Mouse (Mus musculus): ENCODE measurements around the gene Hoxc10. TPM values are rescaled to one million over a fixed set of nuclear protein-coding genes. Genes with fewer than 3 reads are reported as not detected.

Hoxc10 gene
- polyA plus RNA-seq, 1 experiment from 2014 or later, result 2.6 TPM

DNA sequence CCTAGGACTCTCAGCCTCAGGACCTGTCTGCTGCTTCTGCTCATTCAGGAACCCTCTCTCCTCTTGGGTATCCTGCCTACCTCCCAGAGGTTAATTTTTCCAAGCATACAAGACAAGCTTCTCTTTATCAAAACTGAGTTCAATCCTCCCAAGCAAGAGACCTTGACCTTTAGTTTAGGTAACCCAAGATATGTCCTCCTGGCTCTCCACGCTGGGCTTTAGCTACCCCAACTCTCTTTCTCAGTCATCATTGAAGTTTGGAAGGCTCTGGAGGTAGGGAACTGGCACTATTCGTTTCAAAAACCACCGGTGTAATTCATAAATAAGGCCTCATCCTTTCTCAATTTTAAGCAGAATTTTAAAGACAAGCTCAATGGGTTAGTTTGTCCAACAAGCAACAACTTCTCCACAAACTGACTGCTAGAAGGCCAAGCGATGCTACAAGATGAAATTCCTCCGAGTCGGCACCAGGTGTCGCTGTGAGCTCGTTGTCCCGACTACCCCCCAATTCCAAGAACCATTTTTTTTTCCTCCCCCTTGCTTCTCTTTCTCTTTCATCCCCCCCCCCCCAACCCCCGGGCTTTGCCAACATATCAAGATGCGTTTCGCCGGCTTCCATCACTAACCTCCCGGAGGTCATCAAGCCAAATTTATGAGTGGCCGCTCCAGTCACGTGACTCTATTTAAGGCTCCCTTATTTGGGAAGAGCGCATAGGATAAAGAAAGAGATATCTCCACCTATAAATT is 46.8 kb downstream of the Hoxc10 start:
- H3K27ac ChIP-seq, result peak overlapping the region; percentile 95; the same call in 1 of the 2 replicates
- H3K36me3 ChIP-seq, result no peaks in the 10 kb centered on the region
- H3K4me1 ChIP-seq (replicated peaks), result peaks cover 26% of the 10 kb centered on the region
- WGBS, result 7% methylated on average over 17 of the region's 17 CpGs
- peak overlapping the region; percentile 72 for H3K4me2 ChIP-seq (replicated peaks)
- H3K9me3 ChIP-seq, result no peaks in the 10 kb centered on the region
- ATAC-seq, result peak; percentile 42
- H3K27me3 ChIP-seq (replicated peaks), result peaks cover 88% of the 10 kb centered on the region
- H3K4me3 ChIP-seq (replicated peaks), result peak overlapping the region; percentile 32
- 0 out of 2 replicates have a peak overlapping the region, but pooled peaks have one; percentile 56 for H3K9ac ChIP-seq

DNA sequence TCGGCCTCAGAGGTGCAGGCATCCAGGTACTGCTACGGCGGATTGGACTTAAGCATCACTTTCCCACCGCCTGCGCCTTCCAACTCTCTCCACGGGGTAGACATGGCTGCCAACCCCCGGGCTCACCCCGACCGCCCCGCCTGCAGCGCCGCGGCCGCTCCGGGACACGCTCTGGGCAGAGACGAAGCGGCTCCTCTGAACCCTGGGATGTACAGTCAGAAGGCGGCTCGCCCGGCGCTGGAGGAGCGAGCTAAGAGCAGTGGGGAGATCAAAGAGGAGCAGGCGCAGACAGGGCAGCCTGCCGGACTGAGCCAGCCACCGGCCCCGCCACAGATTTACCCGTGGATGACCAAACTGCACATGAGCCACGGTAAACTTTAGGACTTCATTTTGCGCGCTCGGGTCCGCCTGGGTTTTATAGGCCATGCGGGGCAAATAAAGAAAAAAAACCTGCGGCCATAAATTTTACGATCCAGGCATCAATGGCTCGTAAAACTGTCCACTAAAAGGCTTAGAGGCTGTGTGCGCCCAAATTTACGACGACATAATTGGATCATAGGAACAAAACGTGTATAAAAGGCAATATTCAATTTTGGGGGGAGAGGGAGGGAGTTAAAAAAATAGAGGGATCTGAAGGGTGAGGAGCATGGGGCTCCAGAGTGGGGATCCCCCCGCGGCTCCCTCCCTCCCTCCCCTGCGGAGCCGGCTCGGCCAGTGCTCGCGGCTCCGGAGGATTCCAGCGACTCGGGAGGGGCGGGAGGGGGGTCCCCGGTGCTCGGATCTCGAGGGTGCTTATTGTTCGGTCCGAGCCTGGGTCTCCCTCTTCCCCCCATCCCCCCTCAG is 47.8 kb downstream of the Hoxc10 start:
- H3K4me2 ChIP-seq (replicated peaks), result peak overlapping the region; percentile 72
- peak overlapping the region; percentile 32 for H3K4me3 ChIP-seq (replicated peaks)
- peaks cover 28% of the 10 kb centered on the region for H3K4me1 ChIP-seq (replicated peaks)
- peak; percentile 61 for ATAC-seq
- peak overlapping the region; percentile 95 for H3K27ac ChIP-seq
- peaks cover 88% of the 10 kb centered on the region for H3K27me3 ChIP-seq (replicated peaks)
- no peaks in the 10 kb centered on the region for H3K9me3 ChIP-seq
- peak overlapping the region; percentile 56 for H3K9ac ChIP-seq
- WGBS, result 2% methylated on average over 57 of the region's 57 CpGs
- no peaks in the 10 kb centered on the region for H3K36me3 ChIP-seq

GRCm38 (mm10) chr15:103015009-103015399 is 48.4 kb downstream of the Hoxc10 start:
- H3K9me3 ChIP-seq, result no peaks in the 10 kb centered on the region
- H3K4me3 ChIP-seq (replicated peaks), result peak overlapping the region; percentile 32
- 3% methylated on average over 23 of the region's 28 CpGs for WGBS
- 0 out of 2 replicates have a peak, but pooled peaks have one; percentile 9 for ATAC-seq
- H3K4me1 ChIP-seq (replicated peaks), result peaks cover 26% of the 10 kb centered on the region
- peaks cover 88% of the 10 kb centered on the region for H3K27me3 ChIP-seq (replicated peaks)
- H3K27ac ChIP-seq, result peak overlapping the region; percentile 95
- H3K4me2 ChIP-seq (replicated peaks), result peak overlapping the region; percentile 72
- H3K36me3 ChIP-seq, result no peaks in the 10 kb centered on the region
- H3K9ac ChIP-seq, result peak overlapping the region; percentile 56

DNA sequence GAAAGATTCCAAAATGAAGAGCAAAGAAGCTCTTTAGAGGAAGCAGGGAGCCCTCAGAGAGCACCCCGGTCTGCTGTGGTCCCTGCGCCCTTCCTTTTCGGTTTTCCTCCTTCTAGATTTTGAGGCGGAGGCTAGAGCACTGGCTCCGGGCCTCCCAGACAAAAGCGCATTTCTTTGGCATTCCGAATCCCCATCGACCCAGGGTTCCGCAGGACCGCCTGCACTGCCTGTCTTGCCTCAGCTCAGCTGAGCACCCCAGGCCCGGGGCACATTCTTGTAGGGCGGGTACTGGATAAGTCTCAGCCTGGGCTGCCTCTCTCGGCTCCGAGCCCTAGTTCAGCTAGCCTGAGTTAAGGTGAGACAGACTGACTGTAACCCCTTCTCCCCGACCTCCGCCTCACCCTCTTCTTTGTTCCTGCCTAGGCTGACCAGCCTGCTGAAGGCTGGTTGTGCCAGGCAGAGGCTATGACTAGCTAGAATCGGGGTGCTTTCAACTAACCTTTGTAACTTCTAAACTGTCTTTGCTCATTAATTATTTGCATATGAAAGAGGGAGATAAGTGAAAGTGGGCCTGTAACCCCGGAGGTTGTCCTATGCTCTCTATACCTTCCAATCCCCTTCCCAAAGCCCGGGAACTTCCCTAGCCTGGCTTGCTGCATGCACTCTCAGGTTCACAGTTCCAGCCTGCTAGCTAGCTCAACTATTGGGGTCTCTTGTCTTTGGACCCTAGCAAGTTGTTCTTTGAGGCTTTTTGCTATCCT is 49.0 kb downstream of the Hoxc10 start:
- peaks cover 24% of the 10 kb centered on the region for H3K4me1 ChIP-seq (replicated peaks)
- H3K4me3 ChIP-seq (replicated peaks), result peak overlapping the region; percentile 32
- 15% methylated on average over 19 of the region's 19 CpGs for WGBS
- H3K9me3 ChIP-seq, result no peaks in the 10 kb centered on the region
- no peaks in the 10 kb centered on the region for H3K36me3 ChIP-seq
- H3K27me3 ChIP-seq (replicated peaks), result peaks cover 88% of the 10 kb centered on the region
- peak overlapping the region; percentile 56 for H3K9ac ChIP-seq
- H3K27ac ChIP-seq, result 0 out of 2 replicates have a peak overlapping the region, but pooled peaks have one; percentile 95
- peak overlapping the region; percentile 72 for H3K4me2 ChIP-seq (replicated peaks)
- no peak for ATAC-seq

- ATAC-seq, result no peak
- Histone ChIP-seq H3K9me3 (no peaks in the 10 kb centered on the region), H3K36me3 (no peaks in the 10 kb centered on the region), H3K4me3 (replicated peaks) (no peak within 1 kb of the TSS), H3K27me3 (replicated peaks) (peaks cover 88% of the 10 kb centered on the region), H3K4me1 (replicated peaks) (peaks cover 12% of the 10 kb centered on the region; the same call in 1 of the 2 replicates), H3K4me2 (replicated peaks) (peak within 1 kb of the TSS; percentile 28), H3K9ac (no peak within 1 kb of the TSS; the same call in 1 of the 2 replicates), H3K27ac (peak within 1 kb of the TSS; percentile 33; the same call in 1 of the 2 replicates)
- WGBS, result 24% methylated on average over 9 of the region's 9 CpGs
Observed at GRCm38 (mm10) chr15:103018636-103019035, 52.0 kb downstream of the Hoxc10 start, which contains the start of gene Hoxc4. Hoxc4 (plus strand) TSS chr15:103018934.

DNA sequence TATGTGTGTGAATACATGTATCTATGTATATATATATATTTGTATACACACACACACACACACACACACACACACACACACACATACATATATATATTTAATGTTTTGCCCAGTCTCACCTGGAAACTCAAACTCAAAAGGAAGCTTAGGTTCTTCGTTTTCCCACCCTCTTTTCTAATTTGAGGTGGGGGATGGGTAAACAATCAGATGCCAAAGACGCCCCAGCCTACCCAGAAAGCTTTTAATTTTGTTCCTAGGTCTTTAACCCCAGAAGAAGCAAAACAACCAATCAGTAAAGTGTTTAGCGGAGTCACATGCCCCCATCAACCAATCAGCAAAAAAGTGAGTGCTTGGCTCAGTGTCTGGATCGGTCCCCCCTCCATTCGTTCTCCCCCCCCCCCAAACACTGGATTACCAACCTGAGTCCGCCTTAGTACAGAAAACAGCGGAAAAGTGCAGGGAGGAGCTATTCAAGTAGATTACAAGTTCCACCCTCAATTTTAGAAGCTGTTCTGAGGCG is 54.4 kb downstream of the Hoxc10 start:
- Histone ChIP-seq H3K4me2 (replicated peaks) (peak overlapping the region; percentile 17), H3K4me1 (replicated peaks) (peaks cover 6% of the 10 kb centered on the region; the same call in 1 of the 2 replicates), H3K27me3 (replicated peaks) (peaks cover 84% of the 10 kb centered on the region), H3K27ac (no peak overlapping the region), H3K36me3 (no peaks in the 10 kb centered on the region), H3K4me3 (replicated peaks) (no peak overlapping the region), H3K9ac (no peak overlapping the region), H3K9me3 (no peaks in the 10 kb centered on the region)
- 15% methylated on average over 8 of the region's 8 CpGs for WGBS
- ATAC-seq, result no peak

MicroRNAs encoded within 50 kb of the gene (microRNA counts, 519-probe panel; counts per million panel counts)
- 97.1 counts per million, percentile 29 among the panel's probes with 10 or more counts for microRNA mmu-miR-615-3p
- microRNA mmu-miR-615-5p, result 97.1 counts per million, percentile 29 among the panel's probes with 10 or more counts

Other genes with a start within 250 kb of the Hoxc10 start
- gene Calcoco1, start 244.6 kb upstream of the Hoxc10 start, polyA plus RNA-seq (2015; fragmentation: Nextera tagmentation; extraction: Ambion mirVana), result 27.7 and 28.5 TPM in 2 replicates
- gene Hoxc13, start 45.7 kb upstream of the Hoxc10 start, polyA plus RNA-seq (2015; fragmentation: Nextera tagmentation; extraction: Ambion mirVana), result not detected in 2 replicates
- gene Hoxc12, start 30.0 kb upstream of the Hoxc10 start, polyA plus RNA-seq (2015; fragmentation: Nextera tagmentation; extraction: Ambion mirVana), result not detected in 2 replicates
- gene Hoxc11, start 12.4 kb upstream of the Hoxc10 start, polyA plus RNA-seq (2015; fragmentation: Nextera tagmentation; extraction: Ambion mirVana), result not detected in 2 replicates
- gene Hoxc5, start 647 bp downstream of the Hoxc10 start, polyA plus RNA-seq (2015; fragmentation: Nextera tagmentation; extraction: Ambion mirVana), result 7.7 and 10.1 TPM in 2 replicates
- 1.3 and 1.4 TPM in 2 replicates for gene Hoxc9, start 9.6 kb downstream of the Hoxc10 start, polyA plus RNA-seq (2015; fragmentation: Nextera tagmentation; extraction: Ambion mirVana)
- 6.2 and 7.0 TPM in 2 replicates for gene Hoxc8, start 23.8 kb downstream of the Hoxc10 start, polyA plus RNA-seq (2015; fragmentation: Nextera tagmentation; extraction: Ambion mirVana)
- 5.7 and 6.1 TPM in 2 replicates for gene Hoxc6, start 31.5 kb downstream of the Hoxc10 start, polyA plus RNA-seq (2015; fragmentation: Nextera tagmentation; extraction: Ambion mirVana)
- 9.5 and 10.6 TPM in 2 replicates for gene Hoxc4, start 52.1 kb downstream of the Hoxc10 start, polyA plus RNA-seq (2015; fragmentation: Nextera tagmentation; extraction: Ambion mirVana)
- 17.8 and 18.2 TPM in 2 replicates for gene Smug1, start 200.3 kb downstream of the Hoxc10 start, polyA plus RNA-seq (2015; fragmentation: Nextera tagmentation; extraction: Ambion mirVana)

All from intestine, embryonic 15.5 days (tissue).